In the genomic region with DNA sequence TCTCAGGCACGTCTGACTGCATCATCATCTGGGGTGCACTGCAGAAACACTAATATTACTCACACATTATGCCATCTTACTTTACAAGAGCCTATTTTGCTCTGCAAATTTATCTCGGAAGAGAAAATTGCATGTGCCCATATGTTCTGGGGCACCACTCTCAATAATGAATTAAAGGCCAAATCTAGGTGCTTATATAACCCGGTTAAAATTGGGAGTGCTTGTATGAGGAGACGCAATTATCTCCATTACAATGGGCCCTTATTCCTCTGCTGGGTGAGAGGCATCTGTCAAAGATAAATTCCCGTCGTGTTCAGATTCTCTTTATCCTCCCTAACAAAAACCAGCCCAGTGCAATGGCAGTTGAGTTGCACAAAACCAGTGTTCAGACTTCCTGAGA, we compare ENCODE assay signal across 13 mouse cellular contexts. TPM values are rescaled to one million over a fixed set of nuclear protein-coding genes. Genes with fewer than 3 reads are reported as not detected.
A peak's percentile ranks its signal among the peaks of the same experiment; 100 is the strongest.
DNase-seq lines count a peak whose midpoint lies in the region; ATAC-seq and TF ChIP-seq lines count a peak whose summit lies in the region.
"Had no signal": no experiment of that assay in that cellular context is flagged by ENCODE, and none has a peak within 500 bp of the region (broad histone marks: within the 10 kb centered on the region; RNA-seq: fewer than 3 reads in every experiment).

No protein-coding gene starts in this region.

- no peaks in the 10 kb centered on the region for H3K9me3 ChIP-seq in forebrain, embryonic 10.5 days
- no peaks in the 10 kb centered on the region for H3K9me3 ChIP-seq in forebrain, embryonic 15.5 days
- no peaks in the 10 kb centered on the region for H3K9me3 ChIP-seq in kidney, embryonic 15.5 days (replicated peaks)
- no peaks in the 10 kb centered on the region for H3K9me3 ChIP-seq in embryonic facial prominence, embryonic 11.5 days (replicated peaks; ENCODE audit: control insufficient read depth, low read length)
- no peaks in the 10 kb centered on the region for H3K9me3 ChIP-seq in limb, embryonic 15.5 days
- H3K9me3 ChIP-seq: neural tube, embryonic 12.5 days had no signal

- no peak for DNase-seq in forebrain, embryonic 10.5 days (ENCODE audit: extremely low spot score, low spot score)
- no peak for DNase-seq in kidney, postnatal 14 days
- no peak for DNase-seq in embryonic facial prominence, embryonic 11.5 days (ENCODE audit: low spot score)
- no peak for DNase-seq in cerebellum, adult 9-10 months
- DNase-seq in thymus, adult 2 months = no peak
- DNase-seq: adrenal gland, postnatal 36 days; cerebellum, postnatal 14 days; kidney, postnatal 25 days had no signal

- peaks cover 6% of the 10 kb centered on the region; the same call in 1 of the 2 replicates for H3K36me3 ChIP-seq in forebrain, embryonic 10.5 days (replicated peaks)
- no peaks in the 10 kb centered on the region for H3K36me3 ChIP-seq in forebrain, embryonic 15.5 days
- H3K36me3 ChIP-seq in kidney, embryonic 15.5 days = no peaks in the 10 kb centered on the region; the same call in 1 of the 2 replicates
- H3K36me3 ChIP-seq in embryonic facial prominence, embryonic 11.5 days (replicated peaks; ENCODE audit: control insufficient read depth, insufficient read depth, low read depth, low read length) = no peaks in the 10 kb centered on the region
- no peaks in the 10 kb centered on the region for H3K36me3 ChIP-seq in limb, embryonic 15.5 days
- no peaks in the 10 kb centered on the region for H3K36me3 ChIP-seq in thymus, adult 2 months (ENCODE audit: control insufficient read depth, insufficient read depth, low read length)
- H3K36me3 ChIP-seq: neural tube, embryonic 12.5 days had no signal

- no peak overlapping the region for H3K9ac ChIP-seq in forebrain, embryonic 15.5 days (replicated peaks)
- no peak overlapping the region for H3K9ac ChIP-seq in kidney, embryonic 15.5 days
- H3K9ac ChIP-seq in embryonic facial prominence, embryonic 11.5 days (replicated peaks; ENCODE audit: low read length) = no peak overlapping the region
- H3K9ac ChIP-seq in limb, embryonic 15.5 days = no peak overlapping the region
- H3K9ac ChIP-seq: neural tube, embryonic 12.5 days had no signal

- H3K4me2 ChIP-seq in forebrain, embryonic 15.5 days (replicated peaks) = no peak overlapping the region
- no peak overlapping the region for H3K4me2 ChIP-seq in kidney, embryonic 15.5 days
- H3K4me2 ChIP-seq in embryonic facial prominence, embryonic 11.5 days (ENCODE audit: low read depth, low read length) = no peak overlapping the region
- no peak overlapping the region for H3K4me2 ChIP-seq in limb, embryonic 15.5 days
- H3K4me2 ChIP-seq: neural tube, embryonic 12.5 days had no signal

- ATAC-seq in forebrain, embryonic 15.5 days (replicated peaks) = no peak
- no peak for ATAC-seq in kidney, embryonic 15.5 days (replicated peaks; ENCODE audit: low FRiP score)
- ATAC-seq in embryonic facial prominence, embryonic 11.5 days (replicated peaks; ENCODE audit: insufficient number of reproducible peaks, low FRiP score, low TSS enrichment, low read depth) = no peak
- no peak for ATAC-seq in limb, embryonic 15.5 days (ENCODE audit: insufficient number of reproducible peaks, low FRiP score, low TSS enrichment, low read depth)

- no peak overlapping the region for H3K4me3 ChIP-seq in forebrain, embryonic 10.5 days
- no peak overlapping the region for H3K4me3 ChIP-seq in forebrain, embryonic 15.5 days
- no peak overlapping the region for H3K4me3 ChIP-seq in kidney, embryonic 15.5 days (replicated peaks)
- no peak overlapping the region for H3K4me3 ChIP-seq in embryonic facial prominence, embryonic 11.5 days (ENCODE audit: low read depth, low read length)
- no peak overlapping the region for H3K4me3 ChIP-seq in limb, embryonic 15.5 days
- no peak overlapping the region for H3K4me3 ChIP-seq in thymus, adult 2 months (ENCODE audit: control insufficient read depth, insufficient read depth, low read length)
- H3K4me3 ChIP-seq: neural tube, embryonic 12.5 days had no signal

- TF ChIP-seq POLR2A in thymus, adult 2 months (IDR thresholded peaks at IDR 0.05; ENCODE audit: control insufficient read depth, extremely low read depth, insufficient read depth, low read length, poor library complexity) = no peak

- peaks cover 8% of the 10 kb centered on the region for H3K27me3 ChIP-seq in forebrain, embryonic 10.5 days (ENCODE audit: poor library complexity, severe bottlenecking)
- no peaks in the 10 kb centered on the region for H3K27me3 ChIP-seq in forebrain, embryonic 15.5 days
- no peaks in the 10 kb centered on the region for H3K27me3 ChIP-seq in kidney, embryonic 15.5 days
- H3K27me3 ChIP-seq in embryonic facial prominence, embryonic 11.5 days (ENCODE audit: control insufficient read depth, insufficient read depth, low read length) = no peaks in the 10 kb centered on the region
- no peaks in the 10 kb centered on the region for H3K27me3 ChIP-seq in limb, embryonic 15.5 days
- H3K27me3 ChIP-seq in thymus, adult 2 months (ENCODE audit: control insufficient read depth, insufficient read depth, low read length) = no peaks in the 10 kb centered on the region
- H3K27me3 ChIP-seq: neural tube, embryonic 12.5 days had no signal

- peaks cover 83% of the 10 kb centered on the region for H3K4me1 ChIP-seq in forebrain, embryonic 10.5 days
- H3K4me1 ChIP-seq in forebrain, embryonic 15.5 days = peaks cover 11% of the 10 kb centered on the region
- peaks cover 38% of the 10 kb centered on the region for H3K4me1 ChIP-seq in kidney, embryonic 15.5 days
- H3K4me1 ChIP-seq in embryonic facial prominence, embryonic 11.5 days (ENCODE audit: control insufficient read depth, insufficient read depth, low read length) = no peaks in the 10 kb centered on the region
- H3K4me1 ChIP-seq in limb, embryonic 15.5 days = peaks cover 25% of the 10 kb centered on the region
- H3K4me1 ChIP-seq in thymus, adult 2 months (replicated peaks; ENCODE audit: control insufficient read depth, insufficient read depth, low read length) = no peaks in the 10 kb centered on the region

- WGBS in forebrain, embryonic 10.5 days = 36% methylated on average over 6 of the region's 6 CpGs
- 16% methylated on average over 6 of the region's 6 CpGs for WGBS in forebrain, embryonic 15.5 days
- whole genome bisulfite sequencing in kidney, embryonic 15.5 days = 74% methylated on average over 6 of the region's 6 CpGs
- WGBS in embryonic facial prominence, embryonic 11.5 days = 24% methylated on average over 6 of the region's 6 CpGs
- WGBS in limb, embryonic 15.5 days = 49% methylated on average over 6 of the region's 6 CpGs
- WGBS in thymus, adult 2 months = 94% methylated on average over 6 of the region's 6 CpGs

- peak overlapping the region; percentile 82 for H3K27ac ChIP-seq in forebrain, embryonic 10.5 days
- H3K27ac ChIP-seq in forebrain, embryonic 15.5 days (replicated peaks) = no peak overlapping the region
- peak overlapping the region; percentile 73 for H3K27ac ChIP-seq in kidney, embryonic 15.5 days
- H3K27ac ChIP-seq in embryonic facial prominence, embryonic 11.5 days (replicated peaks; ENCODE audit: low read depth, low read length) = peak overlapping the region; percentile 66
- peak overlapping the region; percentile 43 for H3K27ac ChIP-seq in limb, embryonic 15.5 days
- no peak overlapping the region for H3K27ac ChIP-seq in thymus, adult 2 months (ENCODE audit: control insufficient read depth, insufficient read depth, low read length)
- H3K27ac ChIP-seq: neural tube, embryonic 12.5 days had no signal

- TF ChIP-seq CTCF in thymus, adult 2 months (IDR thresholded peaks at IDR 0.05; ENCODE audit: borderline replicate concordance, control insufficient read depth, extremely low read depth, insufficient read depth, low read length, poor library complexity) = no peak

RNA-seq across cellular contexts. Expression of gene Cpa1, which starts 25.8 kb away (rescaled TPM):
- polyA plus RNA-seq in forebrain, embryonic 10.5 days (2016; fragmentation: Nextera tagmentation; extraction: Ambion mirVana) = 0.21 TPM in 1 of 2 replicates, not detected in the other
- 0.48 and 0.61 TPM in 2 replicates for polyA plus RNA-seq in forebrain, embryonic 15.5 days (2015; fragmentation: Nextera tagmentation; extraction: Ambion mirVana)
- polyA plus RNA-seq in kidney, embryonic 15.5 days (2015; fragmentation: Nextera tagmentation; extraction: Ambion mirVana) = 1.8 and 3.0 TPM in 2 replicates
- 0.17 and 0.21 TPM in 2 replicates for polyA plus RNA-seq in embryonic facial prominence, embryonic 11.5 days (2014; fragmentation: Nextera tagmentation; extraction: Ambion mirVana)
- 1.7 and 1.9 TPM in 2 replicates for polyA plus RNA-seq in limb, embryonic 15.5 days (2015; fragmentation: Nextera tagmentation; extraction: Ambion mirVana)
- polyA plus RNA-seq in thymus, adult 2 months (2012; rRNA removed) = not detected in 2 replicates

RNA-seq across cellular contexts. Expression of gene Cep41, which starts 28.8 kb away (rescaled TPM):
- polyA plus RNA-seq in forebrain, embryonic 10.5 days (2016; fragmentation: Nextera tagmentation; extraction: Ambion mirVana) = 15.9 and 22.1 TPM in 2 replicates
- polyA plus RNA-seq in forebrain, embryonic 15.5 days (2015; fragmentation: Nextera tagmentation; extraction: Ambion mirVana) = 14.9 and 17.3 TPM in 2 replicates
- 23.5 and 24.9 TPM in 2 replicates for polyA plus RNA-seq in kidney, embryonic 15.5 days (2015; fragmentation: Nextera tagmentation; extraction: Ambion mirVana)
- 23.7 and 28.1 TPM in 2 replicates for polyA plus RNA-seq in embryonic facial prominence, embryonic 11.5 days (2014; fragmentation: Nextera tagmentation; extraction: Ambion mirVana)
- polyA plus RNA-seq in limb, embryonic 15.5 days (2015; fragmentation: Nextera tagmentation; extraction: Ambion mirVana) = 28.6 and 46.4 TPM in 2 replicates
- 6.6 TPM in 2 replicates for polyA plus RNA-seq in thymus, adult 2 months (2012; rRNA removed)

RNA-seq across cellular contexts. Expression of gene Cpa5, which starts 54.0 kb away (rescaled TPM):
- 0.51 and 0.84 TPM in 2 replicates for polyA plus RNA-seq in forebrain, embryonic 10.5 days (2016; fragmentation: Nextera tagmentation; extraction: Ambion mirVana)
- 0.13 TPM in 1 of 2 replicates, not detected in the other for polyA plus RNA-seq in forebrain, embryonic 15.5 days (2015; fragmentation: Nextera tagmentation; extraction: Ambion mirVana)
- polyA plus RNA-seq in kidney, embryonic 15.5 days (2015; fragmentation: Nextera tagmentation; extraction: Ambion mirVana) = 0.40 and 0.66 TPM in 2 replicates
- 0.22 and 0.27 TPM in 2 replicates for polyA plus RNA-seq in embryonic facial prominence, embryonic 11.5 days (2014; fragmentation: Nextera tagmentation; extraction: Ambion mirVana)
- 0.27 and 0.83 TPM in 2 replicates for polyA plus RNA-seq in limb, embryonic 15.5 days (2015; fragmentation: Nextera tagmentation; extraction: Ambion mirVana)
- polyA plus RNA-seq in thymus, adult 2 months (2012; rRNA removed) = 0.10 TPM in 1 of 2 replicates, not detected in the other
- polyA plus RNA-seq: liver, embryonic 16.5 days; neural tube, embryonic 12.5 days had no signal

RNA-seq across cellular contexts. Expression of gene Mest, which starts 58.6 kb away (rescaled TPM):
- polyA plus RNA-seq in forebrain, embryonic 10.5 days (2016; fragmentation: Nextera tagmentation; extraction: Ambion mirVana) = 2,195 and 2,268 TPM in 2 replicates
- 313 and 315 TPM in 2 replicates for polyA plus RNA-seq in forebrain, embryonic 15.5 days (2015; fragmentation: Nextera tagmentation; extraction: Ambion mirVana)
- polyA plus RNA-seq in kidney, embryonic 15.5 days (2015; fragmentation: Nextera tagmentation; extraction: Ambion mirVana) = 2,036 and 2,131 TPM in 2 replicates
- 1,816 and 1,902 TPM in 2 replicates for polyA plus RNA-seq in embryonic facial prominence, embryonic 11.5 days (2014; fragmentation: Nextera tagmentation; extraction: Ambion mirVana)
- polyA plus RNA-seq in limb, embryonic 15.5 days (2015; fragmentation: Nextera tagmentation; extraction: Ambion mirVana) = 1,721 and 1,971 TPM in 2 replicates
- polyA plus RNA-seq in thymus, adult 2 months (2012; rRNA removed) = 7.2 and 13.3 TPM in 2 replicates

Comparison
In these comparisons a context has a peak if more than half of its experiments do, and no peak if none do; other contexts are left out.
1. H3K27ac ChIP-seq: peak in forebrain, embryonic 10.5 days (single experiment), kidney, embryonic 15.5 days (single experiment), embryonic facial prominence, embryonic 11.5 days (single experiment) and limb, embryonic 15.5 days (single experiment); none in forebrain, embryonic 15.5 days (single experiment) and thymus, adult 2 months (single experiment).